Mouse (Mus musculus): ENCODE measurements around the gene Nlrp4c. TPM values are rescaled to one million over a fixed set of nuclear protein-coding genes. Genes with fewer than 3 reads are reported as not detected.

The Nlrp4c gene
- total and polyA plus RNA-seq, 3 experiments, result 0.16 to 0.42 (median 0.26) TPM

- TF ChIP-seq TBP (conservative IDR thresholded peaks at IDR 0.05; ENCODE audit: low read depth, low read length) (no peak), MAZ (IDR thresholded peaks at IDR 0.05; ENCODE audit: low read depth, low read length) (no peak), EP300 (IDR thresholded peaks at IDR 0.05; ENCODE audit: low read length) (no peak), ELF1 (IDR thresholded peaks at IDR 0.05; ENCODE audit: low read depth, low read length) (no peak), ZC3H11A (IDR thresholded peaks at IDR 0.05; ENCODE audit: low read depth, low read length) (no peak), POLR2AphosphoS2 (IDR thresholded peaks at IDR 0.05; ENCODE audit: low read depth, low read length) (no peak), GABPA (IDR thresholded peaks at IDR 0.05; ENCODE audit: insufficient replicate concordance, low read depth, low read length) (no peak), ZMIZ1 (IDR thresholded peaks at IDR 0.05; ENCODE audit: low read depth, low read length) (no peak)
- peaks cover 9 to 56% of the 10 kb centered on the region in 2 experiments for H3K36me3 ChIP-seq (replicated peaks in 1 of 2; ENCODE audit: control insufficient read depth in 1 of 2, insufficient read depth in 1 of 2, low read length in 1 of 2)
- peaks cover 7 to 77% of the 10 kb centered on the region in 2 experiments for H3K4me1 ChIP-seq (ENCODE audit: control insufficient read depth in 1 of 2, insufficient read depth in 2 of 2)
- dilution Hi-C loops (cut with MboI; ENCODE audit: extremely low pct_ligation_motif_present, extremely low pct_unique_long_range_greater_than_20kb, low sequenced_read_pairs), result no loop called here
- no peak overlapping the region for H3K4me2 ChIP-seq (ENCODE audit: insufficient read depth, low read depth, poor library complexity, severe bottlenecking)
- H3K9me3 ChIP-seq (replicated peaks; ENCODE audit: low read length), result no peaks in the 10 kb centered on the region
- no peak overlapping the region for H3K27ac ChIP-seq (ENCODE audit: insufficient read depth, low read depth)
- H3K4me3 ChIP-seq (replicated peaks in 1 of 3; ENCODE audit: low read depth in 2 of 3, low read length in 2 of 3, poor library complexity in 1 of 3), result no peak overlapping the region
- peaks cover 74% of the 10 kb centered on the region for H3K79me2 ChIP-seq (replicated peaks; ENCODE audit: control insufficient read depth, extremely low read depth, insufficient read depth, poor library complexity, severe bottlenecking)
- no peaks in the 10 kb centered on the region for H3K27me3 ChIP-seq (replicated peaks)
- in situ Hi-C loops (cut with MboI; ENCODE audit: low pct_ligation_motif_present, low pct_unique_long_range_greater_than_20kb, low sequenced_read_pairs), result no loop called here
- DNase-seq (ENCODE audit: extremely low read depth), result no peak
- H3K9ac ChIP-seq (ENCODE audit: insufficient read depth, low read depth), result no peak overlapping the region
These were observed 100.6 kb downstream of the Nlrp4c start for GRCm38 (mm10) chr7:6145423-6146188.

- TF ChIP-seq SIN3A (IDR thresholded peaks at IDR 0.05; ENCODE audit: low read length) (no peak), NRF1 (IDR thresholded peaks at IDR 0.05; ENCODE audit: low read depth, low read length) (no peak), JUN (IDR thresholded peaks at IDR 0.05; ENCODE audit: insufficient read depth, low read depth, low read length) (no peak), MAX (IDR thresholded peaks at IDR 0.05; ENCODE audit: low read length) (no peak), E2F4 (IDR thresholded peaks at IDR 0.05; ENCODE audit: insufficient replicate concordance, low read depth, low read length) (no peak), PAX5 (IDR thresholded peaks at IDR 0.05; ENCODE audit: low read length) (no peak), HCFC1 (IDR thresholded peaks at IDR 0.05; ENCODE audit: low read depth, low read length) (no peak), ZNF384 (IDR thresholded peaks at IDR 0.05; ENCODE audit: low read depth, low read length) (no peak), RAD21 (IDR thresholded peaks at IDR 0.05; ENCODE audit: low read depth, low read length) (no peak), GABPA (IDR thresholded peaks at IDR 0.05; ENCODE audit: insufficient replicate concordance, low read depth, low read length) (no peak), KAT2A (IDR thresholded peaks at IDR 0.05; ENCODE audit: insufficient replicate concordance, low read length) (no peak), MEF2A (IDR thresholded peaks at IDR 0.05; ENCODE audit: borderline replicate concordance, low read depth, low read length) (no peak), BHLHE40 (IDR thresholded peaks at IDR 0.05; ENCODE audit: low read depth, low read length) (no peak), ZMIZ1 (IDR thresholded peaks at IDR 0.05; ENCODE audit: low read depth, low read length) (no peak), POLR2A (IDR thresholded peaks at IDR 0.05; ENCODE audit: low read depth, low read length) (no peak), MXI1 (IDR thresholded peaks at IDR 0.05; ENCODE audit: low read depth, low read length) (no peak), USF1 (IDR thresholded peaks at IDR 0.05; ENCODE audit: low read depth, low read length) (no peak), MYC (IDR thresholded peaks at IDR 0.05; ENCODE audit: low read depth, low read length) (no peak), IRF4 (IDR thresholded peaks at IDR 0.05; ENCODE audit: low read depth, low read length) (no peak), EP300 (IDR thresholded peaks at IDR 0.05; ENCODE audit: low read length) (no peak)
- Histone ChIP-seq H3K9me3 (replicated peaks; ENCODE audit: low read length) (no peaks in the 10 kb centered on the region), H3K4me2 (ENCODE audit: insufficient read depth, low read depth, poor library complexity, severe bottlenecking) (no peak overlapping the region), H3K79me2 (replicated peaks; ENCODE audit: control insufficient read depth, extremely low read depth, insufficient read depth, poor library complexity, severe bottlenecking) (peaks cover 82% of the 10 kb centered on the region), H3K27me3 (replicated peaks) (no peaks in the 10 kb centered on the region), H3K4me1 (ENCODE audit: control insufficient read depth in 1 of 2, insufficient read depth in 2 of 2) (peaks cover 13 to 82% of the 10 kb centered on the region in 2 experiments), H3K27ac (ENCODE audit: insufficient read depth, low read depth) (no peak overlapping the region), H3K9ac (ENCODE audit: insufficient read depth, low read depth) (no peak overlapping the region), H3K36me3 (replicated peaks in 1 of 2; ENCODE audit: control insufficient read depth in 1 of 2, insufficient read depth in 1 of 2, low read length in 1 of 2) (peaks cover 7 to 50% of the 10 kb centered on the region in 2 experiments), H3K4me3 (replicated peaks in 1 of 3; ENCODE audit: low read depth in 2 of 3, low read length in 2 of 3, poor library complexity in 1 of 3) (no peak overlapping the region)
- dilution Hi-C loops (cut with MboI; ENCODE audit: extremely low pct_ligation_motif_present, extremely low pct_unique_long_range_greater_than_20kb, low sequenced_read_pairs), result no loop called here
- in situ Hi-C loops (cut with MboI; ENCODE audit: low pct_ligation_motif_present, low pct_unique_long_range_greater_than_20kb, low sequenced_read_pairs), result no loop called here
- no peak for DNase-seq (ENCODE audit: extremely low read depth)
These were observed 101.4 kb downstream of the Nlrp4c start for GRCm38 (mm10) chr7:6146194-6146981.
